Mouse (Mus musculus): ENCODE data around the gene Nat9.
A peak's percentile ranks its signal among the peaks of the same experiment; 100 is the strongest.

Gene Nat9

GRCm38 (mm10) chr11:115187693-115188092 is at the start of gene Nat9:
TSS of gene Nat9 (minus strand) at chr11:115187859.
- DNase-seq (ENCODE audit: low read depth, low spot score) = no peak

GRCm38 (mm10) chr11:115236570-115236969 is 48.9 kb upstream of the Nat9 start:
- DNase-seq (ENCODE audit: low read depth, low spot score) = no peak

DNA sequence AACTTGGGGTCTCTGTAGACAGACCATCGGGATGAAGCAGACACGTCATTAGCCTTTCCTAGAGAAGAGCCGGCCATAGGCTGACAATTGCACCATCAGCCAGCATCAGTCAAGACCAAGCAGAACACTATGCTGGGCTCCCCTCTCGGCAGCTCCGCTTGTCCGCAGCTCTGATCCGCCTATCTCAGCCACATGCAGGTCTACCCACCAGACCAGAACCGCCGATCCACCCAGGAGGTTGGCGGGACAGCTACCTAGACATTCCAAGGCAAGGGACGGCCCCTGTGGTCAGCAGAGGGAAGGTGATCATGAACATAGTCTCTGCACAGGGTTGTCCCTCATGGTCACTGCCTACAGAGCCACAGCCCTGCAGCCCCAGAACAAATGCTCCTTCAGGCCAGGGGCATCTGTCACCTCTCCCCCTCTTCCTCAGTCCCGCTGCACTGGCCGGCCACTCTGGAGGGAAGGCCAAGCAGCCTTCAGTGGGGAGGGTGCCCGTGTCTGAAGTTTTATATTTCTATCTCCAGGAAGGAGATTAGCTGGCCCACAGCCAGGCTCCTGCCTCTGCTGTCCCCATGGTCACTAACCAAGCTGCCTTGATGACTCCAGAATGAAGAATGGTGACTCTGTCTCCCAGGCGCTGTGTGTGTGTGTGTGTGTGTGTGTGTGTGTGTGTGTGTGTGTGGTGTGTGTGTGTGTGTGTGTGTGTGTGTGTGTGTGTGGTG is 46.8 kb upstream of the Nat9 start:
- DNase-seq (ENCODE audit: low read depth, low spot score) = no peak

DNA sequence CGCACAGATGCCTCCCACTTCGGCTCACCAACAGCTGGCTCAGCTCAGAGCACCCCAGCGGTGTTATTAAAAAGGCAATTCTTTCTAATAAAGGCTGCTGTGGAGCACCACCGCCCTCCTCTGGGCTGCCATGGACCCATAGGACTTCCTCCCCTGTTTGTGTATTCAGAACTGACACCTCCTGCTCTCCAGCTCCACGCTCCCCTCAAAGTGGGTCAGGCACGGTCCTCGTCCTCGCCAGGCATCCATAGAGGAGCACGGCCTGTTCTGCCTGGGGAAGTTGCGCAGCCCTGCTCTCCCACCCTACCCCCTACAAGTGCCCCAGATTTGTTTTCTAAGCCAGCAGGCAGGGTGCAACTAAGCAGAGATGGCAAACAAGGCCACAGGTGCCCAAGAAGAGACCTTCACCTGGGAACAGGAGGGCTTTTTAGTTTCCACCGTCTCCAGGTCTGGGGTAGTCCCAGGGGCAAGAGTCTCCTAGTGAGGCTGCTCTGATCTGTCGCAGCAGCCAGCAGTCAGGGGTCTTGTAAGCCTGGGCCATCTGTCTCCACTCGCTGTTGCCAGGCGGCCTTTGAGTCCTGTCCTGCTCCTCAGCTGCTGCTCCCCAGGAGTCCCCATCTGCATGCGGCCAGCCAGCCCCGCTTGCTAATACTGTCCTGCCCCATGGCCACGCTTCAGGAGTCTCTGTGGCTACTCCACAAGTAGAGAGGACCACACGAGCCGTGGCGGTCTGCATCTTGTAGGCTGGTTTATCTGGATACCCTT is 46.0 kb upstream of the Nat9 start:
- DNase-seq (ENCODE audit: low read depth, low spot score) = no peak

DNA sequence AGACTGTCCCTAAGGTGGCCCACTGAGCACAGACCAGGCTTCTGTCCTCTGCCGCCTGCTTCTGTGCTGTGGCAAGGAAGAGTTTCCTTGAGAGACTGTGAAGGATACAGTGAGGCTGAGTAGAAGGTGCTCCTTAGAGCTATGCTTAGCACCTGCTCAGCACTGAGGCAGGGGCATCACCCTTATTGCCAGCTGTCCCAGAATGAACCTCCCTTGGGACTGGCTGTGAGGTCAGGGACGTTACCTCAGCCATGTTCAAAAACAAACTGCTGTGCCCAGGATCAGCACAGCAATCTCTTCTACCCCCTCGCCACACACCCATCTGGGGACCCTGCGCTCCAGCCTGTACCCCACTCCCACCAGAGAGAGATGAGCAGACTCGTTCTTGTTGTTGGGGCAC is 45.2 kb upstream of the Nat9 start:
- no peak for DNase-seq (ENCODE audit: low read depth, low spot score)

DNA sequence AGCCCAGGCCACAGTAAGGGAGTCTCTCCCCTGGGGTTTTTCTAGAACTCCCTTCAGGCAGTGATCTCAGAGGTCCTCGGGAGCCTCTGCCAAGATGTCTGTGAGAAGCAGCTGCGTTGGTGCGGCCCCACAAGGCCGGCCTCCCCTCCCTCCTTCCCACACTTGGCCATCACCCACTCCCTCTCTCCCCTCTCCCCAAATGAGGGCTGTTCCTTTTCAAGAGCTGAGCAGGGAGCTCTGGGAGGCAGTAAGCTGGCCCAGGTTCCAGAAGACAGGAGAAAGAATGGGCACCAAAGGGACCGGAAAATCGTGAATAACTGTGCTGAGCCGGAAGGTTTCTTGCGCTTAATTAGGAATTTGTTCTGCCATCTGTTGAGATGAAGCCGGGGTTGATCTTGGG is 44.3 kb upstream of the Nat9 start:
- DNase-seq (ENCODE audit: low read depth, low spot score) = no peak

DNA sequence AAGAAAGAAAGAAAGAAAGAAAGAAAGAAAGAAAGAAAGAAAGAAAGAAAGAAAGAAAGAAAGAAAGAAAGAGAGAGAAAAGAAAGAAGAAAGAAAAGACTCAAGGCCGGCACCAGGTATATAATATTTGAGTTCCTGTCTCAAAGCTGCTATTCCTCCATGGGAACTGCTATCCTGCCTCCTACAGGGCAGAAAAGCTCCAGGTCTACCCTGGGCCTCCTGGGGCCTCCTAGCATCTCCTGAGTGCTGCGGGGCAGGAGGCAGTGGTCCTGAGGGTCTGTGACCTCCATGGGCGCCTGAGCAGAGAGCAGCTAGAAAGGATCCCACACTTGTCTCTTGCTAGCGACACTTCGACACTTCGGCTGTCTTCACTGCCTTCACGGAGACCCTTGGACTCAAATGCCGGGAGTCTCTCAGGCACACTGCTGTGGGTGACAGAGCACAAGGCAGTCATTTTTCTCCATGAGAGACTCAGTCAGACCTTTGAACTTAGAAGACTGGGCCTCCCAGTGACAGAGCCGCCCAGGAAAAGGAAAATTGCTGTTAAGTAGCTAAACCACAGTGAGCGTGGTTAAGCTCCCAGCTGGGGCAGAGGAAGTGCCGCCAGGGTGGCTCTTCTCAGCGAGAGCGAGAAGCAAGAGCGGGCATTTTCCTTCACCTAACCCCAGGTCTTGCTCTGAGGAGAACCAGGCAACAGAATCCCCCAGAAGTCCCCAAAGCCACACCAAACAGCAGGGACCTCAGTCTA is 43.7 kb upstream of the Nat9 start:
- no peak for DNase-seq (ENCODE audit: low read depth, low spot score)

- peak; percentile 88 for DNase-seq (ENCODE audit: low read depth, low spot score)
These were observed 41.6 kb upstream of the Nat9 start for GRCm38 (mm10) chr11:115229021-115229930.

DNA sequence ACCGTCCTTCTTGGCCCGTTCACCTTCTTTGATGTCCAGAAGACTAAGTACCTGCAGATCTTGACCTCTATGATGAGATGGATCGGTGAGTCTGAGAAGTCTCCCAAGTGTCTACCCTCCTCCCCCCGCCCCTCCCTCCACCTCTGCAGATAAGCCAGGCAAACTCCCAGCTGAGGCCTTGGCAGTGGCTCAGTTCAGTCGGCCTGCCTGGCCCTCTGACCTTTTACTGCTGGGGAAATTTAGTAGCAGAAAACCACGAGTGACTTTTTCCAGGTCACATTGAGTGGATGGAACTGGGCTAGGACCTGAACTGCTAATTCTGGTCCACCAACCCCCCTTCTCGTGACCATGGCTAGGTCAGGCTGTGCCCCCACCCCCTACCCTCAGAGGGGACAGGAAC is 40.8 kb upstream of the Nat9 start:
- peak; percentile 68 for DNase-seq (ENCODE audit: low read depth, low spot score)

DNA sequence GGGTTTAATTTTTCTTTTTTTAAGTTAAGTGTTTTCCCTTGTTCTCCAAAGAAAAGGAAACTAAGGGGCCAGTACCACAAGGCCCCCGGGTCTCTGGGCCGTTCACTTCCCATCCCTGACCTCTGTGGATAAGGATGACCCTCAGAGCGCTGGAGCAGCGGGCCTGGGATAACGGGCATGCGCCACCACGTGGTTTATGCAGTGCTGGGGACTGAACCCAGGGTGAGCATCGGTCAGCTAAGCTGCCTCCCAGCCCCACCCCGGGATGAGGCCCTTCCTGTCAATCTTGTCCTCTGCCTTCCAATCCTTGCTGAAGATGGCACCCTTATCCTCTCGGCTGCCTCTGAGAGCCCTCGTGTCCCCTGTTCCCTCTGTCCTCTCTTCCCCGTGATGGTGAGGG is 40.0 kb upstream of the Nat9 start:
- no peak for DNase-seq (ENCODE audit: low read depth, low spot score)

DNA sequence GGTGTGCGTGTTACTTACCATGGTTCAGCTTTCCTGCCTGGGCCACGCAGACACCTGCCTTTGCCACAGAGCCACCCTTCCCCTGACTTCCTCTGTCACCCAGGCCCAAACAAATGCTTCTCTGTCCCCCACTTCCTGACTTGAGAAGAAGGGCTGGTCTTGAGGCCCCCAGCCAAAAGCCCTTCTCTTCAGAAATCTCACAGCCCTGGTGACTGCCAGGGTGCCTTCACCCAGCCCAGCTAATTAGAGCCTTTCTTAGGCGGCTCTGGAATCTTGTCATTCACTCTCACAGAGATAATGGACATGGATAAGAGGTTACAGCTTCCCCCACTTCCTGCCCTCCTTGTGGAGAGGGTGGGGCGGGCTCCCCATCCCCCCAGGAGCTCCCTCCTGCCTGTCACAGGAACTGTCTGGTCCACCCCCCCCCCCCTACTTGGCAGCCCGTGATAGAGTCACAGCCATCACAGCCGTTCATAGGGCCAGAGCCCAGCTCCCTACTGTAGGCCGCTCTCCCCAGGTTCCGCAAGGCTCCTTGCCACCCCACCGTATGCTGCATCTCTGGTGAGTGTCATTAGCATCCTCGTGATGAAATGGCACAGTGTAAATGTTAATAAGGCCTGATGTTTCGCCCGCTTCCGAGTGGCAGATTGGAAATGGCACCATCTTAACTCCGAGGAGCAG is 39.3 kb upstream of the Nat9 start:
- no peak for DNase-seq (ENCODE audit: low read depth, low spot score)

DNA sequence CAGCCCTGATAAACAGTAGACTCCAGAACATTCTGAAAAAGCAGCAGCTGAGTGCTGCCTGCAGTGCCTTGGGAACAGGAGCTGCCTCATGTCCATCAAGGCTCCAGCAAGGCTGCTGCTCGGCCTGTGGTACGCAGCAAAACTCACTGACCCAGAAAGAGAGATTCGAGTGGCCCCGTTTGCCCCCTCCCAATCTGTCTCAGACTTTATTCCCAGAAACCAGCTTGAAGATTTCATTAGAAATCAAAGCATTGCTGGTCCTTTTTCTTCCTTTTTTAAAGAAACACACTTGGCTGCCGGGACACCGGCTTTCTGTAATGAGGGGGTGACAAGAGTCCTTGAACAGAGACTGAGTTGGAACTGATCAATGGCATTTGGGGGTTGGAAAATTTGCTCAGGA is 37.6 kb upstream of the Nat9 start:
- no peak for DNase-seq (ENCODE audit: low read depth, low spot score)

DNA sequence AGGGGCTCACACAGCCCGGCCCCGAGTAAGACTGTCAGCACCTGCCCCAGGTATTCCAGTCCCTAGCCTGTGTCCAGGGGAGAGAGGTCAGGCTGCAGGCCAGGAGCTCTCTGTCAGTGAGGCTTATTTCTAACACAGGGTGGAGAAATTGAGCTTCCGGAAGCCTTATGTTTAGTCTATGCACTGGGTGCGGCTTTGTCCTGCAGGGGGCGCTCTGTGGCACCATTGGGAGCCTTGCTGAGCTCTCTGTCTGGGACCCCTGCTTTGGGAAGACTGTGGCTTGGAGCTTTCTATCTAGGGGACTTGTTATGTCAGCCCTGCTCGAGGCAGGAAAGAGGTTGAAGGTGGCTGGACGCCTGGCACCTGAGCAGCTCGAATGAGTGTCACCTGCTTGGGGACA is 37.2 kb upstream of the Nat9 start:
- no peak for DNase-seq (ENCODE audit: low read depth, low spot score)

- DNase-seq (ENCODE audit: low read depth, low spot score) = no peak
These were observed 36.2 kb upstream of the Nat9 start for GRCm38 (mm10) chr11:115223877-115224276.

DNA sequence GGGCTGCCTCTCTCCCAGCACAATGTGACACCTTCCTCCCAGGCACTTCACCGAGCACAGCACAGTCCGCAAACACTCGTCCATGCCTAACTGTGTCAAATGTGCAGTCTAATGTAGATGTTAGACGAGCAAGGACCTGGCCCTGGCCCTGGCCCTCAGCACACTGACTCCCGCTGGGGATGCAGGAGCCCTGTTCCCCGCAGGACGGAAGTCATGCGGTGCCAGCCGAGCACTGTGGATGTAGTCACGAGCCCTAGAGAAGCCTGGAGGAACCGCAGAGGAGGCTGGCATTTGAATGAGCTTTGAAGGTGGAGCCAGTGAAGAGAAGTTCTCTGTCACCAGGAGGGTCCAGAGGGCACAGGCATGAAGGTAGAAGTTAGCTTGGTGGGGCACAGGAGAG is 35.8 kb upstream of the Nat9 start:
- no peak for DNase-seq (ENCODE audit: low read depth, low spot score)

GRCm38 (mm10) chr11:115222570-115222969 is 34.9 kb upstream of the Nat9 start:
- DNase-seq (ENCODE audit: low read depth, low spot score) = no peak

GRCm38 (mm10) chr11:115222077-115222476 is 34.4 kb upstream of the Nat9 start:
- DNase-seq (ENCODE audit: low read depth, low spot score) = no peak

DNA sequence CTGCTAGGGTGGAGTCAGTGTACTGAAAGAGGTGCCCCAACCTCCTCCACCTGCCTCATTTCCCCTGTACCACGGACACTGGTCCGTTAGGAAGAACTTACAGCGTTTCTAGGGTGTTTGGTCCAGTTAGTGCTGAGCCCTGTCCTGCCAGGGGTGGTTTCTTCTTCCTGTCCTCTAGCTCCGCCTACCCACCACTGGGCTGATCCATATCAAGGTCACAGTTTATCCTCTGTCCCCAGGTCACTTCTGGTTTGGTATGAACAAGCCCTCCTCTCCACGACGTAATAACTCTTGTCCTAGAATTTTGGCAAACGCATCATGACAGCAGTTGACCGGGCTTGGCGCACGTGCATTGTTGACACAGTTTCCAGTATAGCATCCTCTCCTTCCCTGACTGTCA is 32.0 kb upstream of the Nat9 start:
- no peak for DNase-seq (ENCODE audit: low read depth, low spot score)

GRCm38 (mm10) chr11:115219263-115219662 is 31.6 kb upstream of the Nat9 start:
- DNase-seq (ENCODE audit: low read depth, low spot score) = peak; percentile 68

GRCm38 (mm10) chr11:115217439-115218410 is 30.1 kb upstream of the Nat9 start:
- DNase-seq (ENCODE audit: low read depth, low spot score) = no peak

All from skeletal muscle tissue, adult 2 months (tissue).